Mouse (Mus musculus) kidney, adult 2 months (tissue): ENCODE results near the gene Ogfrl1. TPM values are rescaled to one million over a fixed set of nuclear protein-coding genes. Genes with fewer than 3 reads are reported as not detected.

ENCODE experiments used
- DNase-seq: peaks from one replicate; pipeline ENCODE4 v3.0.0; 2021
- H3K27ac ChIP-seq: fragments of 200-500 bp; 2 replicates; pipeline ENCODE4 v1.5.1; 2012; ENCODE audit warnings: low read depth, low read length, control low read depth, inconsistent platforms; ENCODE audit not compliant: insufficient read depth
- H3K27me3 ChIP-seq: fragments of 200-500 bp; replicated peaks from 2 replicates; pipeline ENCODE4 v1.6.1; 2012; ENCODE audit warnings: mild to moderate bottlenecking, moderate library complexity, low read length, inconsistent platforms; ENCODE audit not compliant: control insufficient read depth, insufficient read depth
- H3K36me3 ChIP-seq: fragments of 200-500 bp; 2 replicates; pipeline ENCODE4 v1.6.1; 2012; ENCODE audit warnings: mild to moderate bottlenecking, moderate library complexity, low read length, inconsistent platforms; ENCODE audit not compliant: control insufficient read depth, insufficient read depth
- H3K4me1 ChIP-seq: fragments of 200-500 bp; 2 replicates; pipeline ENCODE4 v1.6.1; 2011; ENCODE audit warnings: low read length; ENCODE audit not compliant: control insufficient read depth, insufficient read depth
- H3K4me3 ChIP-seq: fragments of 200-500 bp; 2 replicates; pipeline ENCODE4 v1.5.1; 2011; ENCODE audit warnings: mild to moderate bottlenecking, low read depth, low read length, control low read depth; ENCODE audit not compliant: insufficient read depth
- CTCF ChIP-seq: fragments of 200-500 bp; conservative IDR thresholded peaks from 2 replicates; pipeline ENCODE4 v1.5.1; 2011; ENCODE audit warnings: low read depth, mild to moderate bottlenecking, control low read depth, low read length, moderate library complexity, mixed read lengths; ENCODE audit not compliant: insufficient read depth, insufficient read length
- POLR2A ChIP-seq: fragments of 200-500 bp; IDR thresholded peaks from one replicate; pipeline ENCODE4 v1.6.1; 2011; ENCODE audit warnings: low read depth, low read length, control low read depth
- WGBS: fragments of 180-500 bp; shearing (Covaris S2); methylation state at CpG from one replicate; pipeline ENCODE4 v1.1.7; 2018; 5-methylcytosine and 5-hydroxymethylcytosine counted together
- polyA plus RNA-seq: library from polyadenylated mRNA; depleted of rRNA; stranded (reverse); fragments of >200 nt; gene quantifications from 2 replicates; pipeline ENCODE4 v1.2.3, GENCODE M21; 2012; rRNA removed

Ogfrl1 gene
- 5.0 and 5.2 TPM in 2 replicates for polyA plus RNA-seq

GRCm38 (mm10) chr1:23397623-23398022 lies at the start of gene Ogfrl1:
TSS of gene Ogfrl1 (minus strand) at chr1:23397772.
- Histone ChIP-seq H3K4me1 (no peaks in the 10 kb centered on the region), H3K27me3 (no peaks in the 10 kb centered on the region), H3K36me3 (no peaks in the 10 kb centered on the region), H3K27ac (no peak within 1 kb of the TSS), H3K4me3 (no peak within 1 kb of the TSS)
- TF ChIP-seq CTCF (no peak), POLR2A (no peak)
- no peak for DNase-seq
- 85% methylated on average over 4 of the region's 4 CpGs for WGBS

- 51% methylated on average over 5 of the region's 5 CpGs for WGBS
- no peak for DNase-seq
- H3K27ac ChIP-seq: no peak overlapping the region
- TF ChIP-seq CTCF (no peak), POLR2A (no peak)
- no peaks in the 10 kb centered on the region for H3K4me1 ChIP-seq
- H3K4me3 ChIP-seq: no peak overlapping the region
- no peaks in the 10 kb centered on the region for H3K27me3 ChIP-seq
- no peaks in the 10 kb centered on the region for H3K36me3 ChIP-seq
Measured at GRCm38 (mm10) chr1:23445736-23446424, 48.3 kb upstream of the Ogfrl1 start.

- 67% methylated on average over 3 of the region's 3 CpGs for WGBS
- H3K36me3 ChIP-seq: no peaks in the 10 kb centered on the region
- peak; percentile 14 for DNase-seq
Measured at GRCm38 (mm10) chr1:23433612-23434011, 36.0 kb upstream of the Ogfrl1 start.

GRCm38 (mm10) chr1:23426447-23426846 lies 28.9 kb upstream of the Ogfrl1 start:
- no peaks in the 10 kb centered on the region for H3K4me1 ChIP-seq
- TF ChIP-seq POLR2A (no peak), CTCF (no peak)
- H3K36me3 ChIP-seq: no peaks in the 10 kb centered on the region
- 93% methylated on average over 2 of the region's 2 CpGs for WGBS
- no peak overlapping the region for H3K4me3 ChIP-seq
- DNase-seq: no peak
- H3K27me3 ChIP-seq: no peaks in the 10 kb centered on the region
- H3K27ac ChIP-seq: no peak overlapping the region

More at GRCm38 (mm10) chr1:23433612-23434011, 36.0 kb upstream of the Ogfrl1 start:
- Histone ChIP-seq H3K4me1 (no peaks in the 10 kb centered on the region), H3K27me3 (no peaks in the 10 kb centered on the region), H3K4me3 (no peak overlapping the region), H3K27ac (no peak overlapping the region)
- TF ChIP-seq POLR2A: no peak
- TF ChIP-seq CTCF: no peak

- H3K27ac ChIP-seq: no peak overlapping the region
Measured at GRCm38 (mm10) chr1:23418941-23419340, 21.4 kb upstream of the Ogfrl1 start.

GRCm38 (mm10) chr1:23418059-23418458 lies 20.5 kb upstream of the Ogfrl1 start:
- H3K27me3 ChIP-seq: no peaks in the 10 kb centered on the region
- no peak overlapping the region for H3K4me3 ChIP-seq
- H3K36me3 ChIP-seq: no peaks in the 10 kb centered on the region
- DNase-seq: no peak
- H3K27ac ChIP-seq: no peak overlapping the region
- no peaks in the 10 kb centered on the region for H3K4me1 ChIP-seq
- TF ChIP-seq POLR2A (no peak), CTCF (no peak)
- WGBS: 70% methylated on average over 2 of the region's 2 CpGs

More at GRCm38 (mm10) chr1:23418941-23419340, 21.4 kb upstream of the Ogfrl1 start:
- Histone ChIP-seq H3K4me3 (no peak overlapping the region), H3K36me3 (no peaks in the 10 kb centered on the region), H3K4me1 (no peaks in the 10 kb centered on the region), H3K27me3 (no peaks in the 10 kb centered on the region)
- DNase-seq: no peak
- WGBS: 97% methylated on average over 1 of the region's 1 CpGs
- TF ChIP-seq POLR2A: no peak
- no peak for TF ChIP-seq CTCF

- 95% methylated on average over 3 of the region's 3 CpGs for WGBS
- H3K27me3 ChIP-seq: no peaks in the 10 kb centered on the region
Measured at GRCm38 (mm10) chr1:23417562-23417961, 20.0 kb upstream of the Ogfrl1 start.

More at GRCm38 (mm10) chr1:23417562-23417961, 20.0 kb upstream of the Ogfrl1 start:
- Histone ChIP-seq H3K36me3 (no peaks in the 10 kb centered on the region), H3K4me1 (no peaks in the 10 kb centered on the region), H3K4me3 (no peak overlapping the region), H3K27ac (no peak overlapping the region)
- no peak for TF ChIP-seq CTCF
- TF ChIP-seq POLR2A: no peak
- DNase-seq: no peak
